ENCODE assay signal across 8 mouse cellular contexts in the genomic region with DNA sequence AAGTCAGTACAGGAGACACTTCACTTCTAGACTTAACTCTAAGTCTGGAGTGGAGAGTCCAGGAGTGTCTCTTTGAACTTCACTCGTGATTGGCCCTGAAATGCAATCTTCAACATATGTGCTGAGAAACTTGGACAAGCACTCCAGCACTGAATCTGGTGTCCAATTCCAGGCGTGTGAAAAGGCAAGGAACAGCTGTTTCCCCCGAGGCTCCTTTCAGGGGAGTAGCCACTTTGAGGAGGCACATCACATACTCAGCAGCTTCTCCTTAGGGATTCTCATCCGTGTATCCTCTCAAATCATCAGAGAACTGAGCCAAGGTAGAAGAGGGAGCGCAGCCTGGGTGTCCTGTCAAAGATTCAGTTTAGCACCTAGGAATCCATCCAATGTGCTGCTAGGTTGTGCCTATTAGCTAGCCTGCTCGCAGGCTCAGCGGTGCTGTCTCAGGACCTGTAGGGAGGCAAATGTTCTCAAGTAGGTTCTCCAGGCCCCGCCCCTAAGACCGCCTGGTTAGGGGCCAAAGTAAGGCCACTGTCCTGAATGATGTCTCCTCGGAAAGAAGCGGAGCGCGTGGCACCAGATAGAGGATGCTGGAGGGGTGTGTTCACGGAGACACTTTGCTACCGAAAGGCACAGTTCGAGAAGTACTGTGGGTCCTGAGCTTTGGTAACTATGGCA. TPM values are rescaled to one million over a fixed set of nuclear protein-coding genes. Genes with fewer than 3 reads are reported as not detected.
DNase-seq lines count a peak whose midpoint lies in the region; ATAC-seq and TF ChIP-seq lines count a peak whose summit lies in the region.

A gene (minus strand): TSS at position 34 of the 678 bp plus-strand sequence.

- H3K27me3 ChIP-seq in kidney, embryonic 14.5 days (ENCODE audit: control insufficient read depth, insufficient read depth, low read length), result 0 out of 2 replicates have a peak, but pooled peaks cover 3% of the 10 kb centered on the region
- H3K27me3 ChIP-seq in forebrain, postnatal 0 days (ENCODE audit: insufficient read depth, low read length), result no peaks in the 10 kb centered on the region
- no peaks in the 10 kb centered on the region for H3K27me3 ChIP-seq in liver, postnatal 0 days (ENCODE audit: insufficient read depth, low read length)

- H3K36me3 ChIP-seq in kidney, embryonic 14.5 days (ENCODE audit: control insufficient read depth, insufficient read depth, low read length), result no peaks in the 10 kb centered on the region
- H3K36me3 ChIP-seq in forebrain, postnatal 0 days (ENCODE audit: insufficient read depth), result no peaks in the 10 kb centered on the region
- no peaks in the 10 kb centered on the region for H3K36me3 ChIP-seq in liver, postnatal 0 days (replicated peaks; ENCODE audit: insufficient read depth, low read length)

- H3K4me3 ChIP-seq in kidney, embryonic 14.5 days (ENCODE audit: low read length), result peak within 1 kb of the TSS; percentile 20
- peak within 1 kb of the TSS; percentile 33 for H3K4me3 ChIP-seq in forebrain, postnatal 0 days (ENCODE audit: low read depth, low read length)
- H3K4me3 ChIP-seq in liver, postnatal 0 days (ENCODE audit: low read depth, low read length), result no peak within 1 kb of the TSS

- peak within 1 kb of the TSS; percentile 39 for H3K4me2 ChIP-seq in kidney, embryonic 14.5 days (replicated peaks; ENCODE audit: low read depth, low read length)
- peak within 1 kb of the TSS; percentile 48 for H3K4me2 ChIP-seq in forebrain, postnatal 0 days (ENCODE audit: low read depth)
- peak within 1 kb of the TSS; percentile 22 for H3K4me2 ChIP-seq in liver, postnatal 0 days (ENCODE audit: low read depth, low read length)

- no peak within 1 kb of the TSS for H3K27ac ChIP-seq in kidney, embryonic 14.5 days (ENCODE audit: low read depth, low read length)
- no peak within 1 kb of the TSS for H3K27ac ChIP-seq in forebrain, postnatal 0 days (ENCODE audit: low read depth, low read length)
- H3K27ac ChIP-seq in liver, postnatal 0 days (ENCODE audit: low read depth), result no peak within 1 kb of the TSS

- peak; percentile 64; the same call in 1 of the 2 replicates for ATAC-seq in kidney, embryonic 14.5 days (ENCODE audit: low FRiP score, low TSS enrichment)
- no peak for ATAC-seq in forebrain, postnatal 0 days
- ATAC-seq in liver, postnatal 0 days, result no peak

- no peak within 1 kb of the TSS for H3K9ac ChIP-seq in kidney, embryonic 14.5 days (ENCODE audit: low read depth, low read length)
- no peak within 1 kb of the TSS for H3K9ac ChIP-seq in forebrain, postnatal 0 days
- no peak within 1 kb of the TSS for H3K9ac ChIP-seq in liver, postnatal 0 days (replicated peaks)

- TF ChIP-seq CTCF in forebrain, postnatal 0 days (IDR thresholded peaks at IDR 0.05; ENCODE audit: low read depth), result no peak
- no peak for TF ChIP-seq CTCF in liver, postnatal 0 days (IDR thresholded peaks at IDR 0.05; ENCODE audit: low read depth)

- no peaks in the 10 kb centered on the region for H3K4me1 ChIP-seq in kidney, embryonic 14.5 days (ENCODE audit: control insufficient read depth, insufficient read depth, low read length)
- no peaks in the 10 kb centered on the region for H3K4me1 ChIP-seq in forebrain, postnatal 0 days (ENCODE audit: insufficient read depth)
- H3K4me1 ChIP-seq in liver, postnatal 0 days (ENCODE audit: insufficient read depth), result no peaks in the 10 kb centered on the region

- TF ChIP-seq EP300 in liver, postnatal 0 days (IDR thresholded peaks at IDR 0.05; ENCODE audit: low read depth), result no peak

- 33% methylated on average over 16 of the region's 16 CpGs for WGBS in kidney, embryonic 14.5 days
- WGBS in forebrain, postnatal 0 days, result 35% methylated on average over 16 of the region's 16 CpGs
- 52% methylated on average over 16 of the region's 16 CpGs for WGBS in liver, postnatal 0 days (ENCODE audit: insufficient replicate concordance)

- DNase-seq in kidney, postnatal 14 days, result no peak
- DNase-seq in cerebellum, adult 11-12 months, result peak; percentile 8
- DNase-seq in forebrain, postnatal 0 days, result no peak
- DNase-seq in liver, postnatal 0 days, result no peak
- DNase-seq in retina, embryonic 14.5 days (ENCODE audit: low spot score), result peak; percentile 9
- DNase-seq in layer of hippocampus, adult 11-12 months (ENCODE audit: low spot score), result no peak
- no peak for DNase-seq in ovary, postnatal 36 days (ENCODE audit: low spot score)

- H3K9me3 ChIP-seq in kidney, embryonic 14.5 days (ENCODE audit: control insufficient read depth, low read length), result no peaks in the 10 kb centered on the region
- H3K9me3 ChIP-seq in forebrain, postnatal 0 days (ENCODE audit: low read length), result no peaks in the 10 kb centered on the region
- no peaks in the 10 kb centered on the region for H3K9me3 ChIP-seq in liver, postnatal 0 days (ENCODE audit: low read length)

RNA-seq across cellular contexts. Expression of the gene that starts here (rescaled TPM):
- polyA plus RNA-seq in kidney, embryonic 14.5 days (2014; fragmentation: Nextera tagmentation; extraction: Ambion mirVana), result 0.16 TPM in 1 of 2 replicates, not detected in the other
- 0.10 and 0.15 TPM in 2 replicates for total RNA-seq in forebrain, postnatal 0 days (2014; rRNA removed)
- 0.52 and 0.61 TPM in 2 replicates for polyA plus RNA-seq in forebrain, postnatal 0 days (2015; fragmentation: Nextera tagmentation; extraction: Ambion mirVana)
- 0.06 and 0.07 TPM in 2 replicates for polyA plus RNA-seq in liver, postnatal 0 days (2015; fragmentation: Nextera tagmentation; extraction: Ambion mirVana)

Comparison
In these comparisons a context has a peak if more than half of its experiments do, and no peak if none do; other contexts are left out.
1. Peak in ATAC-seq, H3K4me3 ChIP-seq and H3K4me2 ChIP-seq in kidney, embryonic 14.5 days; RNA of the gene not detected or under 1 TPM.
2. DNase-seq: peak in cerebellum, adult 11-12 months (single experiment) and retina, embryonic 14.5 days (single experiment); none in kidney, postnatal 14 days (single experiment), forebrain, postnatal 0 days (single experiment), liver, postnatal 0 days (single experiment), layer of hippocampus, adult 11-12 months (single experiment) and ovary, postnatal 36 days (single experiment).
3. Peak in every context shown above with its lines, with median percentiles within 50 percentile points of each other: H3K4me2 ChIP-seq.